Mouse (Mus musculus) Patski (cell line): ENCODE results near the gene Camta1. TPM values are rescaled to one million over a fixed set of nuclear protein-coding genes. Genes with fewer than 3 reads are reported as not detected.

Experiments
- ATAC-seq: fragments of 100-300 bp; one replicate; pipeline ENCODE4 v1.8.0; 2021
- CTCF ChIA-PET: fragments of 350-600 bp; sonication (Branson Sonifier 250); formaldehyde crosslinking; loops from one replicate; lab custom pipeline; 2022; ENCODE audit warnings: inconsistent platforms; lab: Charles Lee
- POLR2A ChIA-PET: fragments of 350-600 bp; sonication (Branson Sonifier 250); formaldehyde crosslinking; loops from one replicate; lab custom pipeline; 2022; ENCODE audit warnings: antibody characterized with exemption, inconsistent platforms; lab: Charles Lee
- DNase-seq: peaks from one replicate; pipeline ENCODE4 v3.0.0-alpha.2; 2011; ENCODE audit warnings: low read depth, low spot score
- H3K27me3 ChIP-seq: fragments of 371-371 bp; one replicate; pipeline ENCODE4 v1.5.1; 2021
- CTCF ChIP-seq: fragments of 100-300 bp; IDR thresholded peaks from one replicate; pipeline ENCODE4 v1.5.1; 2021
- in situ Hi-C: fragments of 300-500 bp; cut with MboI; formaldehyde crosslinking; loops from 3 replicates; pipeline ENCODE4 v1.11.1; 2018; ENCODE audit warnings: low pct_unique_long_range_greater_than_20kb, mixed read lengths
- polyA plus RNA-seq: library from polyadenylated mRNA; unstranded; gene quantifications from one replicate; pipeline ENCODE4 v1.2.3, GENCODE M21; 2021

Gene Camta1
- polyA plus RNA-seq, 1 experiment from 2014 or later, result 28.0 TPM

- no peak for DNase-seq
- ChIA-PET CTCF (interaction anchor here (1.5 kb wide), 1 partner anchor 9 kb away, joined by 7 read pairs; no protein-coding TSS in a partner anchor), POLR2A (no interaction called here)
- no peaks in the 10 kb centered on the region for H3K27me3 ChIP-seq
- no peak for TF ChIP-seq CTCF
- ATAC-seq, result no peak
- in situ Hi-C loops, result no loop called here
Observed at GRCm38 (mm10) chr4:150979455-150979854, 882.2 kb downstream of the Camta1 start.

- CTCF ChIA-PET, result interaction anchor here (0.8 kb wide), 1 partner anchor 12 kb away, joined by 3 read pairs; no protein-coding TSS in a partner anchor
- no peak for TF ChIP-seq CTCF
- ATAC-seq (no peak), DNase-seq (no peak)
- POLR2A ChIA-PET, result no interaction called here
- H3K27me3 ChIP-seq, result no peaks in the 10 kb centered on the region
- in situ Hi-C loops, result no loop called here
Observed at GRCm38 (mm10) chr4:150978156-150978910, 883.3 kb downstream of the Camta1 start.

GRCm38 (mm10) chr4:150975145-150975544, 886.5 kb downstream of the Camta1 start:
- no peak for ATAC-seq
- CTCF ChIA-PET, result no interaction called here
- in situ Hi-C loops, result no loop called here

GRCm38 (mm10) chr4:150973264-150973663, 888.4 kb downstream of the Camta1 start:
- ChIA-PET POLR2A (no interaction called here), CTCF (no interaction called here)
- DNase-seq (no peak), ATAC-seq (peak; percentile 74)
- in situ Hi-C loops, result no loop called here
- TF ChIP-seq CTCF, result no peak
- H3K27me3 ChIP-seq, result no peaks in the 10 kb centered on the region

More at GRCm38 (mm10) chr4:150975145-150975544, 886.5 kb downstream of the Camta1 start:
- no peak for DNase-seq
- TF ChIP-seq CTCF, result no peak
- H3K27me3 ChIP-seq, result no peaks in the 10 kb centered on the region
- POLR2A ChIA-PET, result no interaction called here

- ChIA-PET CTCF (no interaction called here), POLR2A (no interaction called here)
- no peak for ATAC-seq
- TF ChIP-seq CTCF, result no peak
- H3K27me3 ChIP-seq, result no peaks in the 10 kb centered on the region
- in situ Hi-C loops, result loop anchor here (5.0 to 10.0 kb wide), 3 partner anchors 37 to 312 kb away; no protein-coding TSS in a partner anchor
- DNase-seq, result no peak
Observed at GRCm38 (mm10) chr4:150968956-150969355, 892.7 kb downstream of the Camta1 start.

- in situ Hi-C loops, result loop anchor here (5.0 to 10.0 kb wide), 3 partner anchors 34 to 309 kb away; no protein-coding TSS in a partner anchor
- TF ChIP-seq CTCF, result peak; percentile 66
- CTCF ChIA-PET, result interaction anchor here (0.7 to 1.4 kb wide), 8 partner anchors 11 to 311 kb away, joined by 3 to 5 read pairs (median 4); no protein-coding TSS in a partner anchor
- ATAC-seq (no peak), DNase-seq (no peak)
- POLR2A ChIA-PET, result no interaction called here
- no peaks in the 10 kb centered on the region for H3K27me3 ChIP-seq
Observed at GRCm38 (mm10) chr4:150966556-150966955, 895.1 kb downstream of the Camta1 start.

GRCm38 (mm10) chr4:150965555-150965951, 896.1 kb downstream of the Camta1 start:
- in situ Hi-C loops, result loop anchor here (5.0 to 10.0 kb wide), 3 partner anchors 33 to 308 kb away; no protein-coding TSS in a partner anchor
- POLR2A ChIA-PET, result no interaction called here
- DNase-seq, result no peak
- no peaks in the 10 kb centered on the region for H3K27me3 ChIP-seq
- TF ChIP-seq CTCF, result peak; percentile 46
- ATAC-seq, result no peak
- CTCF ChIA-PET, result interaction anchor here (1.2 to 1.4 kb wide), 5 partner anchors 24 to 310 kb away, joined by 3 to 5 read pairs (median 4); no protein-coding TSS in a partner anchor

- in situ Hi-C loops, result loop anchor here (5.0 to 10.0 kb wide), 3 partner anchors 33 to 308 kb away; no protein-coding TSS in a partner anchor
- ATAC-seq (peak; percentile 35), DNase-seq (no peak)
- POLR2A ChIA-PET, result no interaction called here
- TF ChIP-seq CTCF, result peak; percentile 89
- H3K27me3 ChIP-seq, result no peaks in the 10 kb centered on the region
- CTCF ChIA-PET, result interaction anchor here (1.2 to 1.3 kb wide), 3 partner anchors 37 to 309 kb away, joined by 3 to 4 read pairs (median 3); no protein-coding TSS in a partner anchor
Observed at GRCm38 (mm10) chr4:150964635-150965554, 896.8 kb downstream of the Camta1 start.

- no peaks in the 10 kb centered on the region for H3K27me3 ChIP-seq
- no peak for TF ChIP-seq CTCF
- DNase-seq, result no peak
- ChIA-PET POLR2A (no interaction called here), CTCF (no interaction called here)
- in situ Hi-C loops, result loop anchor here (10.0 kb wide), 1 partner anchor 181 kb away; no protein-coding TSS in a partner anchor
- ATAC-seq, result no peak
Observed at GRCm38 (mm10) chr4:150963711-150964110, 898.0 kb downstream of the Camta1 start.

GRCm38 (mm10) chr4:150962231-150962630, 899.4 kb downstream of the Camta1 start:
- DNase-seq (no peak), ATAC-seq (no peak)
- POLR2A ChIA-PET, result no interaction called here
- CTCF ChIA-PET, result no interaction called here
- no peak for TF ChIP-seq CTCF
- H3K27me3 ChIP-seq, result no peaks in the 10 kb centered on the region
- in situ Hi-C loops, result loop anchor here (10.0 kb wide), 1 partner anchor 183 kb away; no protein-coding TSS in a partner anchor
